Mouse (Mus musculus) sigmoid colon, adult 10 weeks (tissue): ENCODE results near the gene Foxd4. TPM values are rescaled to one million over a fixed set of nuclear protein-coding genes. Genes with fewer than 3 reads are reported as not detected.

ENCODE experiments used
- polyA plus RNA-seq: library from polyadenylated mRNA; stranded (reverse); fragments of 350-450 nt; fragmentation: Illumina TruSeq; extraction: RNeasy Lipid Tissue Mini Kit (QIAGEN cat#74804); gene quantifications from one replicate; pipeline ENCODE4 v1.2.3, GENCODE M21; 2014; ENCODE audit warnings: low read depth, low replicate concordance

Foxd4 gene
- polyA plus RNA-seq: not detected

DNA sequence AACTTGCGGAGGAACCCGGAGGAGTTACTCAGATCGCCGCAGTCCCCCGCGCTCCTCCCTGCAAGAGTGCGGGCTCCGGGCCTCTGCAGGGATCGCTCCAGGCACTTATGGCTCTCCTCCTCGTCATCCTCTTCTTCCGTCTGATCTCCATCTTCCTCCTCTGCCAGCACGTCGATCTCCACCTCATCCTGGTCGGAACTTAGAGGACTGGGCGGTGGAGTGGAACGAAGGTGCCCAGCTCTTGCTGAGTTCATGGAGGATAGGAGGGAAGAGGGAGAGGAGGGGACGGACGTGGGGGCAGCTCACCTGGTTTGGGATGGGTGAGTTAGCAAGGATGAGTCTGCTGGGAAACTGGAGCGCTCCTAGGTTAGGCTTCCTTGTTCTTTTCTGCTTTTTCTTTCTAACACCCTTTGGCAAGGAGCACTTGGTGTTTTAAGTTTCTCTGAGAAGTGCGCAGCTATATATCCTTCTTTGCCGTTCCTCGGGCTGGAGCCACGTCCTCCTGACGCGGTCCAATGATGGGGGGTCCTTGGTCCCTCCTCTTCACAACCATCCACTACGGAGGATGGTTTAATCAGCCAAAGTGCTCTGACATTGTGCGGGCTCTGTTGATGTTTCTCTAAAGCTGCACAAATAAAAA is at the start of gene Foxd4:
TSS of gene Foxd4 (minus strand) at position 617 of the 640 bp plus-strand sequence.

DNA sequence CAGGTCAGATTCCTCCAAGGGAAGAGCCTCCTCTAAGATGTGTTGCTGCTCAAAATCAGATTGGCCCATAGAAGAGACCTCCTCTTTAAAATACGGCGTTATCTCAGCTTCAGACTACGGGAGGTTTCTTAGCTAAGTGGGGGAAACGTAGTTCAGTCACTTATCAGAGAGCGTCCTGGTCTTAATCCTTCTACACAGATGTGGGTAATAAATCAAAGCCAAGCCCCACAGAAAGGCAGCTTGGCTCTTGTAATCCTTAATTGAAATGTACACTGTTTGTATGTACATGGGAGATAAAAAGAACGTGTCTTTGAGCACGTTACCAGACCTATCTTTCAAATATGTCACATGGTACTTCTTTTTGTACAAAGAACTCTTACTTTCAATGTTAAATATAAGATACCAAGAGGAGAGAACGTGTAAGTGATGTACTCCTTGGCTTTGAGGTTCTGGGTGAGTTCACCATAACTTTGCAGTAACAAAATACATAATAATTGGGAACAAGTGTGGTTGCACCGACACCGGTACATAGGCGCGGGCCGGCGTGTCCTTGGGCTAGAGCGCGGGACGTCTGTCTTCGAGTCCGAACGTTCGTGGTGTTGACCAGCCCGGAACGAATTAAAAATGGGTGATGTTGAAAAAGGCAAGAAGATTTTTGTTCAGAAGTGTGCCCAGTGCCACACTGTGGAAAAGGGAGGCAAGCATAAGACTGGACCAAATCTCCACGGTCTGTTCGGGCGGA is 25.7 kb downstream of the Foxd4 start, which contains the start of gene Gm10053:
TSS of gene Gm10053 (plus strand) at position 558 of the 742 bp plus-strand sequence.

DNA sequence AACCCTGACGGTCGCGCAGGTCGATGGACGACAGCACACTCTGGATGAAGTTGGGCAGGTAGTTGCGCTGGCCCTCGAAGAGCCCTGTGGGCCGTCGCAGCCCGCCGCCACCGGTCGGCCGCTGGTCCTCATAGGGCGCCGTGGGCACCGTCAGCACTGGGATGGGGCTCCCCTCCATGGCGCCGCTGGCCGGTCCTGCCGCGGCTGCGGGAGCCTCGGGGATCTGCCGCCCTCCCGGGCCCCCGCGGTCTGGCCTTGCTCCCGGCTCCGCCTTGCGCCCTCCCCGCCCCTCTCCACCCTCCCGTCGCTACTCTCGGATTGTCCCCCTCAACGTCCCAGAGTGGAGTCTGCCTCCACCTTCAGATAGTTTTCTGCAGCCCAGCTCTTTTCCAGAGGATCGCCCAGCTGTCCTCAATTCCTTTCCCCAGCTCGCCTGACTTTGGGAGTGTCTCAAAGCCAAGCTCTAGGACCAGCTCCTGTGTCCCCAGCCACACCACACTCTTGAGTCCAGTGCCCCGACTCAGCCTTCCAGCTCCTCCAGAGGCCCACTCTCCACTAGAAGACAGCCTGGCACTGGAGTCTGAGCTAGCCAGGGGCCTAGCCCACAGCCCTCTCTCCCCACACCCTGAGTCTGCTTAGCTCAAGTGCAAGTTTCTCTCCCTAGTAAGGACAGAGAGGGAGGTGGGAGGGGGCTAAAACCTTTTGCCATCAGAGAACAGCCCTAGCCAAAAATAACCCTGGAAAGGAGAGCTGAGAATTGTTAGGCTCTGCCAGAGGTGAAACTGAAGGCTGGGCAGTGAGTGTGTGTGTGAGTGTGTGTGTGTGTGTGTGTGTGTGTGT is 39.2 kb downstream of the Foxd4 start, which contains the start of gene Pgm5:
TSS of gene Pgm5 (minus strand) at position 244 of the 840 bp plus-strand sequence.

Other genes starting within 250 kb of the Foxd4 start
- 1.4 TPM for gene Tmem252, start 227.2 kb downstream of the Foxd4 start, polyA plus RNA-seq
- gene Pgm5, start 39.3 kb downstream of the Foxd4 start, polyA plus RNA-seq: 80.5 TPM
- 611 TPM for gene Gm10053, start 25.5 kb downstream of the Foxd4 start, polyA plus RNA-seq
- 40.4 TPM for gene Cbwd1, start 60.4 kb upstream of the Foxd4 start, polyA plus RNA-seq
- 4.6 TPM for gene Dock8, start 98.3 kb upstream of the Foxd4 start, polyA plus RNA-seq